Mouse (Mus musculus): ENCODE measurements around the gene Nt5c2.

The Nt5c2 gene

GRCm38 (mm10) chr19:46846459-46846858 is 168.5 kb downstream of the Nt5c2 start:
- DNase-seq (ENCODE audit: low spot score): no peak

DNA sequence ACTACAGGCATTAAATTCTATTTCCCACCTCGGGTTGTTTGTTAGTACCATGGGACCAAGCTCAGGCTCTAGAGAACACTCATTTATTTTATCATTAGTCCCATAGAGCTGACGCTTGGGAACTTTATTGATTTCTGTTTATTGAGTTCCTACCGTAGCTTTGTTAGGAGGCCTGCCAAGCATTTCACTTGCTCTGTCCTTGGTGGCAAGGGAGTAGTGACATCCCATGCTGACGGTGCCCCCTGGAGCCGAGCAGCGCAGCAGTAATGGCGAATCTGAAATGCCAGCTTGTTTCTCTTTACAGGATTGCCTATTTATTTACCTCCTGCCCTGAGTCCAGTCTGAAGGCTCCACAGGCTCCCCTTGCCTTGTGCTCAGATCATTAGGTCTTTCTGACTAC is 168.9 kb downstream of the Nt5c2 start:
- DNase-seq (ENCODE audit: low spot score): no peak

GRCm38 (mm10) chr19:46843030-46843429 is 171.9 kb downstream of the Nt5c2 start:
- DNase-seq (ENCODE audit: low spot score): no peak

DNA sequence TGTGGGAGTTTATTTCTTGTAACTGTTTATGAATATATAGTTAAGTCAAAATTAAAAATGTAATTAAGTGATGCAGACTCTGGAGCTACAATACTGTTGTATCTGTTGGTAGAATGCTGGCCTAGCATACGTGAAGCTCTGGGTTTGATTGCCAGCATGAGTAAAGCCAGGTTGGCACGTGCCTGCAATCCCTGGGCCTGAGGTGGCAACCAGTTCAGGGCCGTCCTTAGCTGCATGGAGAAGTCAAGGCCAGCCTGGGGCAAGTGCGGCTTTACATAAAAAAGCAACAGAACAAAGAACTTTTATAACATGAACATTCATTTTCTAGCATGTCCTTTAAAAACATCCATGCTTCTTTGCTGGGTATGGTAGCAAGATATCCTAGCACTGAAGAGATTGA is 173.9 kb downstream of the Nt5c2 start:
- no peak for DNase-seq (ENCODE audit: low spot score)

DNA sequence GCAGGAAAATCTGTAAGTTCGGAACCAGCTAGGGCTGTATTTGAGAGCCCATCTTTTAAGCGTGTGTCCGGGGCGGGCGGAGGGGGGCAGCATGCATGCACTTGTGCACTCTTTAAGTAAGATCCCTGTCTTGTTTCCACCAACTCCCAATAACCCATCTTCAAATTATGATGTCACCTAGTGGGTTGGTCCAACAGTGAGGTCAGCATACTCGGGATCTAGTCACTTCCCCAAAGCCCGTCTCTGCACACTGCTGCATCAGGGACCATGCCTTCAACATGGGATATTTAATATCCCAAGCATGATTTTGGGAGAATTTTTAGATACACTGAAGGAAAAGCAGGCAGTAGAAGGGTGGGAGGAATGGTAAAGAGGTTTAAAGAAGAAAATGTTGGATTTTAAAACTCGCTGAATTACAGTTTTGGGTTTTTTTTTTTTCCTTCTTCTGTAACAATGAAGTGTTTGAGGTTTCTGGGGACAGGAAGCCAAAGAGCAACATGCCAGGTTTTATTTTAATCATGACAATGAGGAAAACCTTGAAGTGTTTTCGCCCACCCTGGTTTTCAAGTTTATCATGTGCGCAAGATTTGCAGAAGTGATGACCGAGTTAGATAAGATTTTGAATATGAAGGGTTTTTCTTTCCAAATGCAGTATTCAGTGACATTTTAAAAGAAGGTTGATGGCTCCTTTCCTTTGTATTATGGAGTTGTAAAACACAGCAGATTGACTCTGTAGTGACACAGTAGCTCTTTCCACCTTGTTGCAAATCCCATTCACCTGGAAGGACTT is 177.5 kb downstream of the Nt5c2 start:
- DNase-seq (ENCODE audit: low spot score): no peak

GRCm38 (mm10) chr19:46836085-46836484 is 178.9 kb downstream of the Nt5c2 start:
- DNase-seq (ENCODE audit: low spot score): no peak

DNA sequence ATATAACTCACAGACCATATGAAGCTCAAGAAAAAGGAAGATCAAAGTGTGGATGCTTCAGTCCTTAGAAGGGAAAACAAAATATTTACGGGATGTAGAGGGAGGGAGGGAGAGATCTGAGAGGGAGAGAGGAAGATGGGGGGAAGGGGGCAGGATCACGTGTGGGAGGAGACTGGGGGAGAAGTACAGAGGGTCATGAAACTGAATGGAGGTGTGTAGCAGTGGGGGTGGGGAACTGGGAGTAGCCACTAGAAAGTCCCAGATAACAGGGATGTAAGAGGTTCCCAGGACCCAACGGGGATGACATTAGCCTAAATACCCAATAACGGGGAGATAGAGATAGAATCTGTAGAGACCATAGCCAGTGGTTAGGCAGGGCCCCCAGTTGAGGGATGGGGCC is 179.6 kb downstream of the Nt5c2 start:
- no peak for DNase-seq (ENCODE audit: low spot score)

DNA sequence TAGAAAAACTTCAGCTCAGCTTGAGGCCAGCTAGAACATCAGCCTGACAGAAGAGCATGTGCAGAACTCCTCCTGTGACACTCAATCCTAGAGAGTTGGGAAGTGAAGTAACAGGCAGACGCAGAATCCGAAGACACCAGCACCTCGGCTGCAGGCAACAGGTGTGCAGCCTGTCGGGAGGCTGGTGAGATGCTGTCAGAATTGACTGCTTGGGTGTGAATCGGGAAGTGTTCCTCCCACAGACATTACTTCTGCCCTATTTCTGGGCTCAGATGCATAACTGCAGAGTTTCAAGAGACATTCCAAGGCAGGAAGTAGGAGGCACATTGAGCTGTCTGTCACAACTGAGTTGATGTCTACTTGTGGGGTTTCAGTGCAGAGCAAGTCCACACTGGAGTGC is 180.7 kb downstream of the Nt5c2 start:
- DNase-seq (ENCODE audit: low spot score): no peak
